ENCODE assay signal across 7 mouse cellular contexts in genomic region chr2:155928711-155929345, GRCm38 (mm10). TPM values are rescaled to one million over a fixed set of nuclear protein-coding genes. Genes with fewer than 3 reads are reported as not detected.
DNase-seq lines count a peak whose midpoint lies in the region; ATAC-seq and TF ChIP-seq lines count a peak whose summit lies in the region.

No protein-coding gene starts in this region.

- no peak for ATAC-seq in hindbrain, embryonic 16.5 days
- ATAC-seq in liver, embryonic 15.5 days (ENCODE audit: insufficient read depth), result no peak
- ATAC-seq in cerebellum, adult (ENCODE audit: insufficient number of reproducible peaks, low FRiP score, low TSS enrichment), result no peak

- no peak for TF ChIP-seq POLR2A in ES-Bruce4 (IDR thresholded peaks at IDR 0.05; ENCODE audit: insufficient read depth, low read length)

- 74% methylated on average over 7 of the region's 7 CpGs for WGBS in hindbrain, embryonic 16.5 days
- 55% methylated on average over 7 of the region's 7 CpGs for WGBS in liver, embryonic 15.5 days (ENCODE audit: insufficient replicate concordance)

- peak overlapping the region; percentile 71 for H3K9ac ChIP-seq in ES-Bruce4 (ENCODE audit: low read depth, poor library complexity, severe bottlenecking)
- H3K9ac ChIP-seq in hindbrain, embryonic 16.5 days (ENCODE audit: low read depth, low read length), result no peak overlapping the region
- H3K9ac ChIP-seq in liver, embryonic 15.5 days, result peak overlapping the region; percentile 44; the same call in 1 of the 2 replicates

- DNase-seq in NIH3T3 (ENCODE audit: low read depth), result peak; percentile 61
- no peak for DNase-seq in adrenal gland, postnatal 14 days
- DNase-seq in frontal cortex, postnatal 10 days (ENCODE audit: low spot score in 2 of 2), result no peak

- H3K27me3 ChIP-seq in ES-Bruce4 (ENCODE audit: control insufficient read depth, insufficient read depth, low read length, poor library complexity, severe bottlenecking), result no peaks in the 10 kb centered on the region
- H3K27me3 ChIP-seq in hindbrain, embryonic 16.5 days (replicated peaks; ENCODE audit: control insufficient read depth, insufficient read depth, low read length), result no peaks in the 10 kb centered on the region
- no peaks in the 10 kb centered on the region for H3K27me3 ChIP-seq in liver, embryonic 15.5 days

- H3K4me3 ChIP-seq in ES-Bruce4 (ENCODE audit: low read depth, low read length), result peak overlapping the region; percentile 87
- peak overlapping the region; percentile 66 for H3K4me3 ChIP-seq in hindbrain, embryonic 16.5 days (ENCODE audit: low read length)
- peak overlapping the region; percentile 63 for H3K4me3 ChIP-seq in liver, embryonic 15.5 days (replicated peaks)

- no peak for TF ChIP-seq CTCF in ES-Bruce4 (IDR thresholded peaks at IDR 0.05; ENCODE audit: low read depth, low read length)

- H3K4me2 ChIP-seq in hindbrain, embryonic 16.5 days (ENCODE audit: low read length), result peak overlapping the region; percentile 86
- peak overlapping the region; percentile 76 for H3K4me2 ChIP-seq in liver, embryonic 15.5 days

- no peak for TF ChIP-seq EP300 in ES-Bruce4 (IDR thresholded peaks at IDR 0.05; ENCODE audit: insufficient read depth, low read depth, low read length)

- H3K36me3 ChIP-seq in ES-Bruce4 (ENCODE audit: control insufficient read depth, insufficient read depth, low read length, poor library complexity, severe bottlenecking), result no peaks in the 10 kb centered on the region
- 0 out of 2 replicates have a peak, but pooled peaks cover 6% of the 10 kb centered on the region for H3K36me3 ChIP-seq in hindbrain, embryonic 16.5 days (ENCODE audit: control insufficient read depth, insufficient read depth, low read length)
- 0 out of 2 replicates have a peak, but pooled peaks cover 4% of the 10 kb centered on the region for H3K36me3 ChIP-seq in liver, embryonic 15.5 days (replicated peaks)

- no peaks in the 10 kb centered on the region for H3K9me3 ChIP-seq in ES-Bruce4 (replicated peaks; ENCODE audit: control insufficient read depth, insufficient read depth, low read length, poor library complexity, severe bottlenecking)
- no peaks in the 10 kb centered on the region; the same call in 1 of the 2 replicates for H3K9me3 ChIP-seq in hindbrain, embryonic 16.5 days (ENCODE audit: control insufficient read depth, low read length)
- H3K9me3 ChIP-seq in liver, embryonic 15.5 days (replicated peaks), result no peaks in the 10 kb centered on the region

- peak overlapping the region; percentile 51; the same call in 1 of the 2 replicates for H3K27ac ChIP-seq in ES-Bruce4 (ENCODE audit: insufficient read depth, low read length)
- H3K27ac ChIP-seq in hindbrain, embryonic 16.5 days (ENCODE audit: low read depth, low read length), result no peak overlapping the region
- H3K27ac ChIP-seq in liver, embryonic 15.5 days (replicated peaks), result peak overlapping the region; percentile 74; the same call in 1 of the 2 replicates

- no peaks in the 10 kb centered on the region for H3K4me1 ChIP-seq in ES-Bruce4 (ENCODE audit: control insufficient read depth, insufficient read depth, low read length)
- H3K4me1 ChIP-seq in hindbrain, embryonic 16.5 days (ENCODE audit: control insufficient read depth, insufficient read depth, low read depth, low read length), result peaks cover 9% of the 10 kb centered on the region
- H3K4me1 ChIP-seq in liver, embryonic 15.5 days (replicated peaks), result peaks cover 23% of the 10 kb centered on the region

RNA-seq across cellular contexts. Expression of gene Uqcc1, which starts 1.3 kb away (rescaled TPM):
- polyA plus RNA-seq in ES-Bruce4 (2011; ENCODE audit: insufficient read depth, insufficient read length, low read depth, missing spikeins), result 65.2 and 71.2 TPM in 2 replicates
- 66.3 and 74.9 TPM in 2 replicates for polyA plus RNA-seq in hindbrain, embryonic 16.5 days (2015; fragmentation: Nextera tagmentation; extraction: Ambion mirVana)
- 32.1 and 33.5 TPM in 2 replicates for polyA plus RNA-seq in liver, embryonic 15.5 days (2015; fragmentation: Nextera tagmentation; extraction: Ambion mirVana)
- 141 and 154 TPM in 2 replicates for total RNA-seq in adrenal gland, postnatal 14 days (2021)

RNA-seq across cellular contexts. Expression of gene Gm15557, which starts 11.7 kb away (rescaled TPM):
- not detected in 2 replicates for polyA plus RNA-seq in ES-Bruce4 (2011; ENCODE audit: insufficient read depth, insufficient read length, low read depth, missing spikeins)
- not detected in 2 replicates for polyA plus RNA-seq in hindbrain, embryonic 16.5 days (2015; fragmentation: Nextera tagmentation; extraction: Ambion mirVana)
- polyA plus RNA-seq in liver, embryonic 15.5 days (2015; fragmentation: Nextera tagmentation; extraction: Ambion mirVana), result not detected in 2 replicates
- total RNA-seq in adrenal gland, postnatal 14 days (2021), result not detected in 2 replicates

RNA-seq across cellular contexts. Expression of gene Gdf5, which starts 16.3 kb away (rescaled TPM):
- not detected in 2 replicates for polyA plus RNA-seq in ES-Bruce4 (2011; ENCODE audit: insufficient read depth, insufficient read length, low read depth, missing spikeins)
- 2.3 and 3.1 TPM in 2 replicates for polyA plus RNA-seq in hindbrain, embryonic 16.5 days (2015; fragmentation: Nextera tagmentation; extraction: Ambion mirVana)
- polyA plus RNA-seq in liver, embryonic 15.5 days (2015; fragmentation: Nextera tagmentation; extraction: Ambion mirVana), result not detected in 2 replicates
- total RNA-seq in adrenal gland, postnatal 14 days (2021), result 1.1 and 1.8 TPM in 2 replicates

RNA-seq across cellular contexts. Expression of gene Cep250, which starts 27.4 kb away (rescaled TPM):
- 24.9 and 26.0 TPM in 2 replicates for polyA plus RNA-seq in ES-Bruce4 (2011; ENCODE audit: insufficient read depth, insufficient read length, low read depth, missing spikeins)
- polyA plus RNA-seq in hindbrain, embryonic 16.5 days (2015; fragmentation: Nextera tagmentation; extraction: Ambion mirVana), result 11.5 and 14.0 TPM in 2 replicates
- polyA plus RNA-seq in liver, embryonic 15.5 days (2015; fragmentation: Nextera tagmentation; extraction: Ambion mirVana), result 8.2 and 9.7 TPM in 2 replicates
- 13.1 and 14.9 TPM in 2 replicates for total RNA-seq in adrenal gland, postnatal 14 days (2021)
